Mouse (Mus musculus) hindbrain, embryonic 14.5 days (tissue): ENCODE measurements around the gene Neto2. TPM values are rescaled to one million over a fixed set of nuclear protein-coding genes. Genes with fewer than 3 reads are reported as not detected.

Experiments
- ATAC-seq: fragments of 200-750 bp; cut with Nextera tagmentation; 2 replicates; pipeline ENCODE4 v1.8.0; 2017; ENCODE audit warnings: moderate number of reproducible peaks, mild to moderate bottlenecking, moderate TSS enrichment, moderate library complexity; ENCODE audit not compliant: low FRiP score
- DNase-seq: peaks from one replicate; pipeline ENCODE4 v3.0.0-alpha.2; 2015; ENCODE audit warnings: low spot score
- H3K27ac ChIP-seq: fragments of 300-500 bp; sonication (generic); 2 replicates; pipeline ENCODE4 v1.5.1; 2014; ENCODE audit warnings: mild to moderate bottlenecking, moderate library complexity
- H3K27me3 ChIP-seq: fragments of 300-500 bp; sonication (generic); 2 replicates; pipeline ENCODE4 v1.6.1; 2014; ENCODE audit warnings: mild to moderate bottlenecking, low read length, mixed read lengths; ENCODE audit not compliant: control insufficient read depth, insufficient read depth
- H3K36me3 ChIP-seq: fragments of 300-500 bp; sonication (generic); replicated peaks from 2 replicates; pipeline ENCODE4 v1.6.1; 2014; ENCODE audit not compliant: control insufficient read depth, insufficient read depth
- H3K4me1 ChIP-seq: fragments of 300-500 bp; sonication (generic); replicated peaks from 2 replicates; pipeline ENCODE4 v1.6.1; 2014; ENCODE audit warnings: antibody characterized with exemption, low read length, mixed read lengths; ENCODE audit not compliant: control insufficient read depth, insufficient read depth
- H3K4me2 ChIP-seq: fragments of 300-500 bp; sonication (generic); replicated peaks from 2 replicates; pipeline ENCODE4 v1.6.1; 2014; ENCODE audit warnings: mild to moderate bottlenecking, moderate library complexity
- H3K4me3 ChIP-seq: fragments of 300-500 bp; sonication (generic); replicated peaks from 2 replicates; pipeline ENCODE4 v1.5.1; 2014; ENCODE audit warnings: mild to moderate bottlenecking, low read length
- H3K9ac ChIP-seq: fragments of 300-500 bp; sonication (generic); 2 replicates; pipeline ENCODE4 v1.6.1; 2014
- H3K9me3 ChIP-seq: fragments of 300-500 bp; sonication (generic); 2 replicates; pipeline ENCODE4 v1.6.1; 2016; ENCODE audit warnings: low read length; ENCODE audit not compliant: control insufficient read depth
- WGBS: fragments of 180-500 bp; shearing (Covaris S2); extraction: QIAGEN DNeasy Blood & Tissue Kit; methylation state at CpG from one replicate; pipeline ENCODE4 v1.1.7; 2014; 5-methylcytosine and 5-hydroxymethylcytosine counted together
- microRNA-seq: library from miRNA; unstranded; fragments of <30 nt; microRNA quantifications from one replicate; pipeline ENCODE4, GENCODE M21; 2016
- polyA plus RNA-seq: library from polyadenylated mRNA; unstranded; fragments of >200 nt; fragmentation: Nextera tagmentation; extraction: Ambion mirVana; gene quantifications from 2 replicates; pipeline ENCODE4 v1.2.1, GENCODE M21; 2014

Neto2 gene
- polyA plus RNA-seq, 1 experiment from 2014 or later: 92.0 TPM

- Histone ChIP-seq H3K27me3 (no peaks in the 10 kb centered on the region), H3K4me2 (no peak overlapping the region), H3K36me3 (no peaks in the 10 kb centered on the region), H3K4me1 (no peaks in the 10 kb centered on the region), H3K9ac (no peak overlapping the region), H3K9me3 (no peaks in the 10 kb centered on the region), H3K27ac (no peak overlapping the region), H3K4me3 (no peak overlapping the region)
- 92% methylated on average over 3 of the region's 3 CpGs for WGBS
- DNase-seq (no peak), ATAC-seq (no peak)
These were observed 107.4 kb downstream of the Neto2 start for GRCm38 (mm10) chr8:85593324-85593723.

- ATAC-seq (no peak), DNase-seq (no peak)
- H3K4me1 ChIP-seq: no peaks in the 10 kb centered on the region
- H3K9ac ChIP-seq: no peak overlapping the region
- no peaks in the 10 kb centered on the region for H3K27me3 ChIP-seq
- no peaks in the 10 kb centered on the region for H3K9me3 ChIP-seq
- H3K27ac ChIP-seq: no peak overlapping the region
- no peak overlapping the region for H3K4me3 ChIP-seq
- no peaks in the 10 kb centered on the region for H3K36me3 ChIP-seq
- 93% methylated on average over 1 of the region's 1 CpGs for WGBS
- H3K4me2 ChIP-seq: no peak overlapping the region
These were observed 109.2 kb downstream of the Neto2 start for GRCm38 (mm10) chr8:85591532-85591931.

GRCm38 (mm10) chr8:85590258-85590657 is 110.5 kb downstream of the Neto2 start:
- no peaks in the 10 kb centered on the region for H3K36me3 ChIP-seq
- no peak overlapping the region for H3K27ac ChIP-seq
- 90% methylated on average over 1 of the region's 1 CpGs for WGBS
- no peaks in the 10 kb centered on the region for H3K27me3 ChIP-seq
- H3K9ac ChIP-seq: no peak overlapping the region
- no peak for DNase-seq
- no peak overlapping the region for H3K4me2 ChIP-seq
- H3K4me3 ChIP-seq: no peak overlapping the region
- no peak for ATAC-seq
- no peaks in the 10 kb centered on the region for H3K9me3 ChIP-seq
- no peaks in the 10 kb centered on the region for H3K4me1 ChIP-seq

GRCm38 (mm10) chr8:85588596-85588995 is 112.1 kb downstream of the Neto2 start:
- H3K36me3 ChIP-seq: no peaks in the 10 kb centered on the region
- H3K4me2 ChIP-seq: no peak overlapping the region
- ATAC-seq (no peak), DNase-seq (no peak)
- H3K27me3 ChIP-seq: no peaks in the 10 kb centered on the region
- no peak overlapping the region for H3K27ac ChIP-seq
- 79% methylated on average over 2 of the region's 2 CpGs for WGBS
- H3K9ac ChIP-seq: no peak overlapping the region
- H3K4me3 ChIP-seq: no peak overlapping the region
- no peaks in the 10 kb centered on the region for H3K4me1 ChIP-seq
- no peaks in the 10 kb centered on the region for H3K9me3 ChIP-seq

Small RNA genes within 50 kb of the gene (microRNA-seq; reads per million reads assigned to microRNA genes)
- not detected for gene Mir8109

Other genes with a start within 250 kb of the Neto2 start
- 56.7 and 67.1 TPM in 2 replicates for gene Gpt2, start 208.3 kb downstream of the Neto2 start, polyA plus RNA-seq
- gene Dnaja2, start 145.6 kb downstream of the Neto2 start, polyA plus RNA-seq: 172 and 197 TPM in 2 replicates
- 236 and 263 TPM in 2 replicates for gene Itfg1, start 140.0 kb upstream of the Neto2 start, polyA plus RNA-seq
- gene Phkb, start 140.0 kb upstream of the Neto2 start, polyA plus RNA-seq: 45.1 and 50.8 TPM in 2 replicates